Mouse (Mus musculus): ENCODE results near the gene Mrps18a.

DNA sequence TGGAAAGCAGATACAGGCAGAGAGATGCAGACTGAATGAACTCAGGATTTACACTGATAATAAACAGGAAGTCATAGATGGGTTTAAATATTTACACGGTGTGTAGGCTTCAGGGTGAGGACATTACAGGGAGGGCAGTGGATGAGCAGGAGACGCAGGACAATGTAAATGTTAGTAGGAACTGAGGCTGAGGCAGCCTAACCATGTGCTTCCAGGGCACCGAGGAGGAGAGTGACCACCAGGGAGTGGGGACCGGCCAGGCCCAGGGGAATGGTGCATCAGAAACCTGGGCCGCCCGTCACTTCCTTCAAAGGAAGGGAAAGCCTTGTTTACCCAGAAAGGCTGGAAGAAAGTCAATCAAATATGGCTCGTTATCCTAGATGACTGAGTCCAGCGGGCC, 12.3 kb upstream of the Mrps18a start:
- TF ChIP-seq GATA1 (IDR thresholded peaks at IDR 0.05; ENCODE audit: borderline replicate concordance, low read length) (no peak), CTCF (IDR thresholded peaks at IDR 0.05; ENCODE audit: low read depth, low read length) (no peak), TAL1 (conservative IDR thresholded peaks at IDR 0.05; ENCODE audit: low read depth, low read length) (no peak), POLR2AphosphoS5 (IDR thresholded peaks at IDR 0.05; ENCODE audit: insufficient replicate concordance, low read depth, low read length) (no peak), GATA2 (IDR thresholded peaks at IDR 0.05; ENCODE audit: borderline replicate concordance, low read depth, low read length) (no peak)

Data from G1E (cell line).